Mouse (Mus musculus): ENCODE results near the gene Mindy3.

DNA sequence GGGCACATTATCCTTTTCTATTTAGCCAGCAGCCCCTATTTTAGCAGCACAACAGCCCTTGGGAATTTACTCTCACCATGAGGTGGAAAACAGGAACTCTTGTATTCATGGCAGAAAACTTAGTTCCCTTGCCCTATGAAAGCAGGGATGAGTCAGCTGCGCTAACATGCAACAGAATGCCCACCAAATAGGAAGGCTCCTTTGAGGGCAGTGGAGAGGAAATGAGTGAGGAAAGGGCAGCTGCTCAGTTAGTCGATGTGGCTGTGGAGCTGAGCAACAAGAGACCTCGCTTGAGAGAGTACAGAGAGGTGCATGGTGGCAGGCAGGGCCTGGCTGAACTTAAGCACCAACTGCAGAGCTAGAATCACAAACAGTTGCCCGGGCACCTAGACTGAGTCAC is 36.6 kb downstream of the Mindy3 start:
- no peak for TF ChIP-seq CTCF (conservative IDR thresholded peaks at IDR 0.05; ENCODE audit: insufficient read depth, insufficient read length, low read depth, low read length)
- TF ChIP-seq POLR2A (IDR thresholded peaks at IDR 0.05; ENCODE audit: low read depth, low read length), result no peak

Data from kidney, adult 2 months (tissue).